Mouse (Mus musculus) stomach, postnatal 0 days (tissue): Measurements from ENCODE around the gene Rhox9.

Experiments
- CTCF ChIP-seq: IDR thresholded peaks from 2 replicates; pipeline ENCODE4 v1.5.1; 2016; ENCODE audit warnings: antibody characterized with exemption, low read depth, mild to moderate bottlenecking, moderate library complexity
- EP300 ChIP-seq: optimal IDR thresholded peaks from 2 replicates; pipeline ENCODE3; 2016; ENCODE audit warnings: antibody characterized with exemption

- no peak for TF ChIP-seq CTCF
- no peak for TF ChIP-seq EP300
These were observed 29.9 kb downstream of the Rhox9 start for GRCm38 (mm10) chrX:37871641-37872040.
